Mouse (Mus musculus): ENCODE measurements around the gene Pld1.

The Pld1 gene

GRCm38 (mm10) chr3:28158006-28158405 lies 219.5 kb downstream of the Pld1 start:
- no peak for DNase-seq (ENCODE audit: low read depth, low spot score)

GRCm38 (mm10) chr3:28158916-28159315 lies 220.4 kb downstream of the Pld1 start:
- no peak for DNase-seq (ENCODE audit: low read depth, low spot score)

GRCm38 (mm10) chr3:28162346-28162745 lies 223.9 kb downstream of the Pld1 start:
- DNase-seq (ENCODE audit: low read depth, low spot score): no peak

- DNase-seq (ENCODE audit: low read depth, low spot score): no peak
Measured at GRCm38 (mm10) chr3:28164678-28165077, 226.2 kb downstream of the Pld1 start.

GRCm38 (mm10) chr3:28165598-28165997 lies 227.1 kb downstream of the Pld1 start:
- peak; percentile 92 for DNase-seq (ENCODE audit: low read depth, low spot score)

DNA sequence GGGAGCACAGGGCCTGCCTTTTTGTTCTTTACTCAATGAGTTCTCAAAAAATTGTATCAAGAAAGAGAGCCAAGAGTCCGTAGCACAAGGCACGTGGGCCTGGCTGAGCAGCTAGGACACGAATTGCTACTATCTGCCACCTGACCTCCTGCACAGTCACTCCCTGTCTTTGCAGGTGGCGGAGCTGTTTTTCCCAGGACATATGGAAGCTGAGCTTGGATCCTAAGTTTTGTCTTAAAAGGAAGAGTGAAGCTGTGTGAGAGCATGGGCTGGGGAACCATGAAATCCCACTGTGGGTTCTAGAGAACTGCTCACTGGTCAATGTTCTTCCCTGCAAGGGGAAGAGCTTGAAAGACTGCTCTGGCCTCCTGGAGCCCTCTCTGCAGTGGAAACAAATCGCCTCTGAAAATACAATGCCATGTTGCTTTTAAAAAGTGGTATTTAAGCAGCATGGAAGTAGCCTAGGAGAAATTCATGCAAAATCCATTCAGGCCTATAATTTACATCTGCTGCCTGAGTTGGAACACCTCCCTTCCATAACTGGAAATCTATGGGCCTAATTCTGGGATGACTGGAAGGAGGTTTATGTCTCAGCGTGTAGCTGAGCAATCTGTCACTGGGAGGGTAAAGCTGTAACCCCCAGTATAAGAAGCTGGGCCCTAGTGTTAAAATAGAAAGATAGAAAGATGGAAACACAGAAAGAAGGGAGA lies 229.5 kb downstream of the Pld1 start:
- peak; percentile 85 for DNase-seq (ENCODE audit: low read depth, low spot score)

- DNase-seq (ENCODE audit: low read depth, low spot score): peak; percentile 87
Measured at GRCm38 (mm10) chr3:28170911-28171618, 232.6 kb downstream of the Pld1 start.

DNA sequence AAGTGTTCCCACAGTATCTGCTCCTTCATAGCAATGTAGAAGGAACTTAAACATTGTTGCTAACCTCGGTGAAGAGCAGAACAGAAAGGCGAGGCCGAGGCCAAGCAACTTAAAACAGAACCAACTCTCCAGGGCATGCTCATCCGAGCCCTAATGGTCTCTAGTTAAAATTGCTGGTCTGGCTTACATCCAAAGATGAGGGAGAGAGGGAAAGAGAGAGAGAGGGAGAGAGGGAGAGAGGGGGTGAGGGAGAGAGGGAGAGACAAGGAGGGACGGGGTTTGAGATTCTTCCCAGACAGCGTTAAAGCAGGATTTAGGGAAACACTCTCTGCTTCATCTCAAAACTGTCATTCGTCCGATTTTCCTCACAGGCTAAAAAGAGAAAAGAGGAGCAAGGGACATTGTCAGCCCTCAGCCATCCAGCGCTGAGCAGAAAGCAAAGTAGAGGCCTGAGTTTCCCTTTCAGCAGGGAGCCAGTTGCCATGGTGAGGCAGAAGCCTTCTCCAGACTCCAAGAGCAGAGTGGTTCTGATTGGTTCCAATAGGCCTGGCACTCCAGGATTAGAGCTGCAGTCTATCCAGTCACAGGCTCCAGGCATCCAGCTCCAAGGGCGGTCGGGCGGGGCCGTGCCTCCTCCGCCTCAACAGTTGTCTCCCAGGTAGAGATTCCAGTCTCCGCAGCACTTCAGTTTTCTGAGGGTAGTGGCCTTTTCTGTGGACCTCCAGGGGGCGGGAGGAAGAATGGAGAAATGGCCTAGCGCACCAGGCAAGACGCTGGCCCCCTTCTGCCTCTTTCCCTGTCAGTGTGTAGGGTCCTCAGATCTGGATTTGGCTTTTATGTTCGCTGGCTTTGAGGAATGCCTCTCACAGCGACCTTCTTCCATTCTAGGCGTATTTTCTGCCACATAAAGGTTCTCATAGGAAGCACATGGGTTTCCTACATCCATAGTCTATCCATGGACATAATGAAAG lies 237.8 kb downstream of the Pld1 start:
- peak; percentile 98 for DNase-seq (ENCODE audit: low read depth, low spot score)

DNA sequence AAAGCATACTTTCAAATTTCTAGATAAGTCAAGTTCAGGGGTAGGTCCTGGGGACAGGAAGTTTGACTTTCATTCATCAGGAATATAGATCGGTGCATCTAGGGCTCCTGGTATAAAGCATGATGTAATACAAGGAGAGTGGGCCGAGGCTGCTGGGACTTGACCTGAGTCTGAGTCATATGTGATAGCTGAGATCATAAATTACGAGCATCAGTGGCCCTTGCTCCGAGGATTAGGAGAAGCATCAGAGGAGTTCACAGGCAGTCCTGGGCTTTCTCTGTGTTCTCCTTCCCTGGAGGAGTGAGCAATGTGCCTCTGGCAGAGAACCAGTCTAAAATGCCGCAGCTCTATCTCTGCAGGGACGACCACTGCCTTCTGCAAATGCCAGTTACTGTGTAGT lies 239.8 kb downstream of the Pld1 start:
- DNase-seq (ENCODE audit: low read depth, low spot score): no peak

Data from brain, adult 2 months (tissue).